Mouse (Mus musculus) cortical plate, adult 2 months (tissue): Measurements from ENCODE around the gene Ltbp2.

Source experiments
- CTCF ChIP-seq: fragments of 200-500 bp; IDR thresholded peaks from 2 replicates; pipeline ENCODE4 v1.5.1; 2011; ENCODE audit warnings: mild to moderate bottlenecking, control low read depth, low read length; ENCODE audit not compliant: insufficient read depth; ENCODE audit errors: extremely low read depth
- POLR2A ChIP-seq: fragments of 200-500 bp; IDR thresholded peaks from 2 replicates; pipeline ENCODE4 v1.6.1; 2011; ENCODE audit warnings: mild to moderate bottlenecking, low read length, control low read depth; ENCODE audit not compliant: insufficient read depth; ENCODE audit errors: extremely low read depth

GRCm38 (mm10) chr12:84896235-84896634 is 19.9 kb upstream of the Ltbp2 start:
- TF ChIP-seq CTCF (no peak), POLR2A (no peak)
